Mouse (Mus musculus) embryo, embryonic 11 days (tissue): ENCODE data around the gene Rassf6.
"Not testable (repeated sequence)": the region's sequence is repeated elsewhere in the genome, so short reads cannot be mapped to it uniquely, and the experiment has no call there.

Experiments
- DNase-seq: peaks from one replicate; pipeline ENCODE4 v3.0.0-alpha.2; 2015

The Rassf6 gene

DNA sequence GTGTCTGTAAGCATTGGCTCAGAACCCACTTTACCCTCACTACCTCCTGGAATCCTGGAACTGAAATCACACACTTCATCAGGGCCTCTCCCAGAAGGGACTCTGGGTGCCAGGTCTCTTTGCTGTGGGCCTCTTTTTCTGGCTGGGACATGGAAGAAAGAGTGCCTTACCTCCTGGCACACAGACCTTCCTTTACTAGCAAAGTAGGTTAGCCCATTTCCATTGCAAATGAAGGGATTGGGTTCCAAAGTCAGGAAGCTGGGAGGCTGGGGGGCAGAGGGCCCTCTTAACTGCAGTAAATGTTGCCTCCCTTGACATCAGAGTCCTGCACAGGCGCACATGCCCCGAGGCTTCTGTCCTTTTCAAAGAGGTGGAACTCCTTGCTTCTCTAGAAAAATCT lies 17.2 kb downstream of the Rassf6 start:
- no peak for DNase-seq

DNA sequence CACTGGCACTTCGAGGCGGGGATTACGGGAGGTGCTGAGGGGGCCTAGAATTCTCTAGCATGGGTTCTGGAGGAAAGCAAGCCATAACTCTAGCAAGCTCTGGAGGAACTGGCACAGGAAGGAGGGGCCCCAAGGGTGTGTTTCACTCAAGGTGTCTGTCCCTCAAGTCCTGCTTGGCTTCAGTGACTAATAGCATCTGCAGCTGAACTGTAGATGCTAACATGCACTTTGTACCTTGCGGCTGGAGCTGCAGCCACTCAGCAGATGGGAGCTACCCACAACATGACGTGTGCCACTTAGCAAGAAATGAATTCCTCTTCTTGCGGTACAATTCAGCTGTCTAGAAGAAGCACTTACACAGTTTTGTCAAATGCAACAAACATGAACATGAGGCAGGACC lies 18.7 kb downstream of the Rassf6 start:
- DNase-seq = no peak

DNA sequence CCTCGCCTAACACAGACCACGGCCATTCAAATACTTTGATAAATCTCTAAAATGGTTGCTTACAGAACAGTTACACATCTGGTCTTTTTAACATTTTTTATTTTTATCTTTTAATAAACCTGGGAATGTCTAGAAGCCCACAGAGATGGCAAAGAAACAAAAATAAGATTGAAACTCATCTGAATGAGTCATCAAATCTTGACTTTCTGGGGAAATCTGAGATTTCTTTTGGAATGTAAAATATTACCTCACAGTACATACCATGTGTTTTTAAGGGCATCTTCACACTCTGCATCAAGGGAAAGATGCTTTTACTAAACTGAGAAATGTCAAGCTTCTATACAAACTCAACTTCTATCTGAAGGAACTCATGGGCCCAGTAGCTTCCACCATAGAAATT lies 19.1 kb downstream of the Rassf6 start:
- no peak for DNase-seq

DNA sequence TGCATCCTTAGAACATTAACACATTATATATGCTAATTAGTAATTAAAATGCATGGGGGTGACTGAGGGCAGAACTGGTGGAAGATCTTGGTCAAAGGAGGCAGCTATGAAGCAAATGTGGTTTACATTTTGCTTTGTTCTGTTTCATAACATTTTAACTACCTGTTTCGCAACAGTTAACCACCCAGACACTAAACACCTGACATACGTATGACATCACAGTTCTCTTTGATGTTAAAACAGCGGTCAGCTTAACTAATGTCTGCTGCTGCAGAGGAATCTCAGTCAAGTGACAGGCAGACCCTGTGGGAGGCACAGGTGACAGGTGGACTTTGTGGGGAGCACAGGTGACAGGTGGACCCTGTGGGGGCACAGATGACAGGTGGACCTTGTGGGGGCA lies 22.6 kb downstream of the Rassf6 start:
- no peak for DNase-seq

DNA sequence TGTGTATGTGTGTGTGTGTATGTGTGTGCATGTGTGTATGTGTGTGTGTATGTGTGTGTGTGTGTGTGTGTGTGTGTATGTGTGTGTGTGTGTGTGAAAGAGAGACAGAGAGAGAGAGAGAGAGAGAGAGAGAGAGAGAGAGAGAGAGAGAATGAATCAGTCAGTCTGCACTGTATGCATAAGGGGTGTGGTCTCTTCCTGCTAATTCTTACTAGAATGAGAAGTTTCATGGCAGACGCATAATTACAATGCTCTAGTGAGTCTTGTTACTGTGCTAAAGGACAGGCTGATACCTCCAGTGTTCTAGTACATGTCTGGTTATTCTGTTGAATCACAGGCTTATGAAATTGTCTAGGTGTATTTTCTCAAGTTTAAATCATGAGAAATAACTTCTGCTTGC lies 27.7 kb downstream of the Rassf6 start:
- not testable (repeated sequence) for DNase-seq

DNA sequence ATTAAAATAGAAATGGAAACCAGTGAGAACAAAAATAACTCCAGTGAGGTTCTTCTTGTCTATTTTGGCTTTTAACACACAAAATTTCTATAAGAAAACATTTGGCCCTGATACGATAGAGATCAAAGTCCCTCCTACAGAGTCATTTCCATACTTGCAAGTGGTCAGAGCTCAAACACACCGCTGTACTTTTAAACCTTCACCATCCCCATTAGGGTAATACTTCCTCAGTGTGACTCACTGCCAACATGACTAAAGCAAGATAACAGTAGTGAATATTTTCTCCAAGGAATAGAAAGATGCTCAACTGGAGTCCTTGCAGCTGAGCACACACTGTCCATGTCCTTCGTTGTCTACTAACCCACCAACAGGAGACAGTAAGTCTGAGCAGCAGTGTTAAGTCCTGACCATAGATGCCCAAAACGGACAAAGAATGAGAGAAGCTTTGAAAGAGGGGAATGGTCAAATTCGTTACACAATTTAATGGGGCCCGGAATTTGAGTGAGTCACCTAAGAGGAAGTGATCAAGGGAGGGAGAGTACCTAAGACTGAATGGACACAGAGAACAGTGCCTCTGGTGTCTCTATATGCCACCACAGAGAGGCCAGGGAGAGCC lies 28.4 kb downstream of the Rassf6 start:
- DNase-seq = no peak

DNA sequence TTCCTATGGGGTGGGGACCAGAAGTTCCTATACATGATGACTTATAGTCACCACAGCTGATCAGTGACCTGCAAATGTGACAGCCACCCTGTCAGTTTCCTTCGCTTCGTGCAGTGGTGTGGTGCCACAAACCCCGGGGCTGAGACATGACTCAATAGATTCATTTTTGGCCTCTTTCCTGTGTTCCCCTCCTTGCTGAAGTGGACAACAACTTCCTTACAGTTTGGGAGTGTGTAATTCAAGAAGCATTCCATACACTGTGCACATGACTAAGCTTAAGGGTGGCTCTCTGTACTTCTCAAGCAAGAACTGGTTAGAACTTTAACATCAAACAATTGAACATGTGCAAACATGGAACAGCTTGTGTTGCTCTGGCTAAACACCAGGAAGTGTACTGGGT lies 29.1 kb downstream of the Rassf6 start:
- DNase-seq = no peak

DNA sequence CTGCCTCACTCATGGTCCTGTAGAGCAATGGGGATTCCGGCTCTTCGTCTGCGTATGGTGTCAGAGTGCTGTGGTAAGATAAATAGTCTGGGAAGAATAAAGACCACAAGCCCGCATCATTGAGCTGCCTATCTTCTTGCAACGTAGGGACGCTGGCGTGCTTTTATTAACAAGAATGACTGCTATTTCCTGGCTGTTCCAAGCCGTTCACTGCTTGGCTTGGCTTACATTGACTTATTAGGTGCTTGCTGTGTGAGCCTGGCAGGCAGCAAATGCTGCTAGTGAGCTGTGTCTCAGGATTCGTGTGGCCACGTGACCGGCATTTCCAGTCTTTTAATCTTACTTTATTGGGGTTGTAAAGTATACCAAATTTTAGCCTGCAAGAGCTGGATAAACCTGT lies 31.6 kb downstream of the Rassf6 start:
- peak; percentile 25 for DNase-seq

DNA sequence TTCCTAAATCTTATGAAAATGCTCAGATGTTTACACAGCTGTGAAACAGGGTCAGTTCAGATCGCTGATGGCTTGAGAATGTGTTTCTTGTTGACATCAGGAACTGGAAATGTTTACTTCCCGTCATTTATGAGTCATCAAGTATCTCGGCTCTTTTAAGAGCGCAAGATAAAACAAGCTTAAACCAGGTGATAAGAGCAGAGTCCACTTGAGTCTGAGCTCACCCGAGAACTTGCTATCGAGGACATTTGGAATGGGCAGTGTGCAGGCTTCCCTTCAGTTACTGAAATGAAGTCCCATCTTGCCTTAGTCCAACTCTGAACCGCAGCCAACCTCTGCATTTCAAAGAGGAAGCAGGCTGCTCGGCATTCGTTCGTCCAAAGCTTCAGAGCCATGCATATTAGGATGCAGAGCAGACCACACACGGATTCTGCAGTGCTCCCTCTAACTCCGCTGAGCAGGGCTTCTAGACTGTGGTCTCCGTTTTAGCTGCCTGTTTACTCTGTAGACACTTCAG lies 37.0 kb downstream of the Rassf6 start:
- DNase-seq = no peak

DNA sequence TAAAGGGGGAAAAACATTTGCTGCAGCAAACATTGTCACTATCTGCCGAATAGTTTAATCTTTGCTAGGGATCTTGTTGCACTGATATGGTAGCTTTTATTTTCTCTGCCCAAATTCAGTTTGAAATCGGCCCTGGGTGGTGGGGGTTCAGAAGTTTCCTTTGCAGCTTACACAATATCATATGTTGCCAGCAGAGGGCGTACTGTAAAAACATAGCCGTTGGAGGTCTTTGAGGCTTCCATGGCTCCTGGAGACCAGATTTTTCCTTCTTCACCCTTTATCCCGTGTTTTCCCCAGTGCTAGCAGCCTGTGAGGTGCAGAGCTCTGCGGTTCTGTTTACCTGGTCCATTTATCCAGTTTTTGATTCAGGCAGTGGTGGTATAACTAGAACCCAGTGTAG lies 39.0 kb downstream of the Rassf6 start:
- DNase-seq = peak; percentile 79

DNA sequence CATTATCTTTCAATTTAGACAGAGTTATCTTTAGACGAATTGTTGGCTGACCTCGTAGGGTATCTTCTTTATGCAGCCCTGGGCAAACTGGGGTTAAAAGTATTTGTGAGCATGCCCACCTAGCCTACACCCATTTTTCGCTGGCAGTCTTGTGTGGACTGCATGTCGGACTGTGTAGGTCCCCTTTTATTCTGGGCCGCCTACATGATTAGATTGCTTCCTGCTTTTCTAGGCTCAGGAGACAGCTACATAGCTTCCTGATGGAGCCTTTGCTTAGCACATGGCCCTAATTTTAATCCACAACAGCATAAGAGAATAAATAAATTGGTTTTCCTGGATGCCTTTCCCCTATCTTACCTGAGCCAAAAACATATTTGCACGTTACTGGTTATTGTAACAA lies 44.3 kb downstream of the Rassf6 start:
- no peak for DNase-seq

DNA sequence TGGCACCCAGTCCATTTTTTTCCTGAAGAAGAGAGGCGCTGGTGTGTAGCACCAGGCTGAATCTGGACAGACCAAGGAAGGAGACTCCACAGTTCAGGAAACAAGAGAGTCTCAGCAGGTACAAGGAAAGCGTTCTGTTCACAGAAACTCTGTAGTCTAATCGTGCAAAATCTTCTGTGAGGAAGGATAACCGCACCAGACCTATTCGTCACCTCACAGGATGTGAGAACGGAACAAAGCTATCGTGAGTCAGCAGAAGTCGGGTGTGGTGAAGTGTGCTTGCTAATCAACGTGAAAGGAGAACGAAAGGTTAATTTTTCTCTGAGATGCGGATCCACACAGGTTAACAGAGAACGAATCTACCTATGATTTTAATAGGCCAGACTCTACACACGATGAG lies 45.5 kb downstream of the Rassf6 start:
- DNase-seq = no peak

DNA sequence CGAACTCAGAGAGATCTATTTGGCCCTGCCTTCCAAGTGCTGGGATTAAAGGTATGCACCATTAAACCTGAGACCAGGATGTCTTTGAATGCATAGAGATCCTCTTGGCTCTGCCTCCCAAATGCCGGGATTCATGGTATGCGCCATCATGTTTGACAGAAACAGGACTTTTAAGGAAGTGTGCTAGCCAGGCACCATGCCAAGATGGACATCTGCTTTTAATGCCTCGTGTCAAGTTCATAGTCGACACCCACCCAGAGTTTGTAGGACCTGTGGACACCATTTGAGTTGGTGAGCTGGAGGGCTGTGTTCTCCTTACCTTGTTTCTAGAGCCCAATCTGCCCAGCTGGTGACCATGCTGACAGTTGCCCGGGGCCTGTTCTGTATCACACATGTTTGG lies 48.5 kb downstream of the Rassf6 start:
- no peak for DNase-seq

DNA sequence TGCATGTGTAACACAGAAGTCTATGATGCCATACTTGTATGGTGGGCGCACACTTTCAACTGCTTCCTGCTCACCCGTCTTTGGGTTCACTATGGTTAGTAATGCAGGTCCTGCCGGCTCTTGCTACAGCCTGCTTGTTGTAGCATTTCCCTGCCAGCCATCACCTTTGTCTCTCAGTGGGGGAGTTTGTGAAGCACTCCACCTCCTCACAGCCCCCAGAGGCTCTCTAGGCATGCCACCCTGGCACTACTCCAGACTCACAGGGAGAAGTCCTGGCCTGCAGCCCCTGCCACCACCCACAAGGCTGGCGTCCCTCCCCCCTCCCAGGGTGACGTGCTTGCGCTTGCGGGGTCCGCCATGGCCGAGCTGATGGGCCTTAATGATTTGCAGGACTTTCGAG lies 49.8 kb downstream of the Rassf6 start:
- DNase-seq = no peak

DNA sequence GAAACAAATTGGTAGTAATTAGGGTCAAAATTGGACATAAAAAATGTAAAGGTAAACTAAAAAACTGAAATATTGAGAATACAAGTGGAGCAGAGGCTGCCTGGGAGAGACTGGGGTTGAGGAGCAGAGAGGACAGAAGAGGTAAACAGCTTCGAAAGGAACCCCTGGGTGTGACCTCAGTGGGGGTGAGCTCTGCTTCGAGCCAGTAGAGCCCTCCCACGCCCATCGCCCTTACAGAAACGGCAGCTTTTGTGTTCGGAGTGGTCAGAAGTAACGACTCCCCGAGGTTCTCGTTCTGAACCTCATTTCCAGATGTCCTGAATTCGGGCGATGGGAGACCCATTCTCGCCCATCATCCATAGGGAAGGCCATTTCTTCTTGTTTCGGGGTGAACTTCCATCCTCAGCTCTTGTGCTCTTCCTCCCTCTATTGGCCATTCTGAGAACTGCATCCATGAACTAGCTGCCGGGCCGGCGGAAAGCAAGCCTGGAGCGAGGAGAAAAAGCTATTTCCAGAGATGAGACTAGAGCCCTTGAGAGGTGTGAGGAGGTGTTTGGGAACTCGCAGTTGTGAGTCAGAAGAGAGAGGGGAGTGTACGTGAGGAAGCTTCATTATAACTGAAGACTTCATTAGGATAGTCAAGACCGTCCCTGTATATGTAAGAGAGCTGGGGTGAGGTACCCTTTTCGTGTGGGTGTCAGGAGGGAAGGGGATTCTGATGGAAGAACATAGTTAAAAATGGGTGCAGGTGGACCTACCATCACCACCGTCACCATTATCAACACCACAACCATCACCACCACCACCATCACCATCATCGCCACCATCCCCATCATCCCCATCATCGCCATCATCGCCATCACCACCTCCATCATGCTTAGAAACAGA lies 51.5 kb downstream of the Rassf6 start:
- peak; percentile 83 for DNase-seq

DNA sequence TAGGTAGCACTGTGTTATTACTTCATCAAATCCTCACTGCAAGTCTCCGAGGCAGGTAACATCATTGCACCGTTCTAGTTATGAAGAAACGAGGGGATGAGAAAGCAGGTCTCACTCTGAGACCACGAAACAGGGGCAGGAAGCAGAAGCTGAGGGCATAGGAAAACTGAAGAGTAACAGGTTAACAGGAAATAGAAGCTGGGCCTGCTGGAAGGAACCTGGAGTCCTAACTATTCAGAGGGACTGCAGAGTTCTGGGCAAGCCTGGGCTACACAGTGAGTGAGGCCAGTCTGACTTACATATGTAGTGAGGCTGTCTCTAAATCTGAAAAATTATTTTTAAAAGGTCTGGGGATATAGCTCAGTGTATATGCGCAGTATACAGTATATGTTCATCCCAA lies 52.4 kb downstream of the Rassf6 start:
- DNase-seq = no peak

DNA sequence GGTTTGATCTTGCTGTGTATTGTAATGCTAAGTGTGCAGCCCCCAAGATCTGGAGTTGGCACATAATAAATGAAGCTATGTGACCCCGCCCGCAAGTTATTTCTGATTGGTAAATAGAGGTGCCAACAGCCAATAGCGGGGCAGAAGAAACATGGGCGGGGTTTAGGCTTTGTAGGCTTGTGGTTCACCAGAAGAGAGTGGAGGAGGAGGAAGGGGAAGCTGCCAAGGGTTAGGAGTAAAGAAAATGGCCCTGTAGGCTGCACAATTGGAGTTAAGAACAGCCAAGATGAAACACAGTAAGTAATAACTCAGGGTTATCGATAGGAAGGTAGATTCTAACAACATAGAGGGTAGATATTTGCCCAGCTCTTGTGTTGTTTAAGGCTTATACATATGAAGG lies 53.9 kb downstream of the Rassf6 start:
- DNase-seq = no peak

DNA sequence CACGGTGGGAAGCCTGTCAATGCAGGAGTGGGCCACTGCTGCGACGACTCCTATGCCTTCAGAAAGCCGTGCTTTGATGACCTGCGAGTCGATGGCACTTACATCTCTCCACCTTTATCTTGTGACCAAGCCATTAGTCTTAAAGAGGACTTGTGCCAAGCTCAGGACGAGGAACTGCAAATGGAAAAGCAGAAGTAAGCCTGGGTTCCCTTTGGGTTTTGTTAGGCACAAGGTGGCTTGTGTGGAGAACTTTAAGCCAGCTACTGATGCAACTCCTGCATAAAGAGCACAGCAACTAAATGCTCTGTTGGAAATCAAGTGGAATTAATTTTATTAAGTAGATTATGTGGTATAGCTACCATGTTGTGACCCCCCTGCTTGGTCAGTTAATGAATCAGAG lies 55.7 kb downstream of the Rassf6 start:
- DNase-seq = no peak

DNA sequence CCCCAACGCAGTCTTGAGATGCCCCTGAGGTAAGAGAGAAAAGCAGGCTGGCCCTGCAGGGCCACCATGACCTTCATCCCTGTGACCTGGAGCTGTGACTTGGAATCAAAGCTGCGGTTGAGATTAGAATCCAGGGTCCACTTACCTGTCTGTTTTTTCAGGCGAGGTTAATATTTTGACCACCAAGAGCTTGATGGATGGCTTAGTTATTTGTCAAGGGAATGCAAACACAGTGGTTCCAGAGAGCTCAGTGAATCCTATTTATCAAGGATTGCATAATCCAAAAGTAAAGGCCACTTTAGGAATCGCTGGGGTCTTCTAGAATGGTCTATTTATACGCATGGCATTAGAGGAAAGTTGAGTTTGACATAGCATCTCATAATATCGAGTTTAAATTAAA lies 58.3 kb downstream of the Rassf6 start:
- DNase-seq = no peak

DNA sequence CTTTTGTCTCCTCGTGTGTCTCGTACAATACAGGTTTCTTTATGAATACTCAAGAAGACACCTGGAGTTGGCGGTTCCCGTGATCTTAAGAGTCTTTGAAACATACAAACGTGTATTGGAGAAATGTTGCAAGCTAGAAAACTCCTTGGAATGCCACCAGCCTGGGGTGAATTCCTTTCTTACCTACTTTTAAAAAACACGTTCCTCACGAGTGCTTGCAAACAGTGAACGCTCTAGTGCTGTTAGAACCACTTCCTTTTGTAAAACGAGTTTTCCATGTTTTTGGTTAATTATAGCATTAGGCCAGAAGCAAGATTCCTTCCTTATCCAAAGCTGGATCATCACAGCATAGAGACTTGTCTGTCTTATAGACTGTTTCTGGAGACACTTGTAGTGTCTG lies 60.9 kb downstream of the Rassf6 start:
- DNase-seq = no peak

DNA sequence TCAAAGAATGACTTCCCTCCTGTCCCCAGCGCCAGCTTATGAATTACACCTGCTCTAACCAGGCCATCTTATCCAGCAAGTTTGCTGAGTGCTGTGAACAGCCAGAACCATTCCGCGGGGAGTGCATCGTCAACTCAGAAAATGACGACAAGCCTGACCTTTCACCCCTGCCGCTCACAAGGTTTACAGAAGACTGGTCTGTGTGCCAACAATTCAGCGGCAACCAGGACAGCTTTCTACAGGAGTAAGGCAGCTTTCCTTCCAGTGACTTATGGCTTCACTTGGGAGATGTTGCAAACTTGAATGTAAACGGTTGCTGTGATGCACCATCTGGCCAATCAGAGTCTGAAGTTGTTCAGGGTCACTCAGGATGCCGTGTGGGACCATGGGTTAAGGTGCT lies 62.7 kb downstream of the Rassf6 start:
- no peak for DNase-seq

DNA sequence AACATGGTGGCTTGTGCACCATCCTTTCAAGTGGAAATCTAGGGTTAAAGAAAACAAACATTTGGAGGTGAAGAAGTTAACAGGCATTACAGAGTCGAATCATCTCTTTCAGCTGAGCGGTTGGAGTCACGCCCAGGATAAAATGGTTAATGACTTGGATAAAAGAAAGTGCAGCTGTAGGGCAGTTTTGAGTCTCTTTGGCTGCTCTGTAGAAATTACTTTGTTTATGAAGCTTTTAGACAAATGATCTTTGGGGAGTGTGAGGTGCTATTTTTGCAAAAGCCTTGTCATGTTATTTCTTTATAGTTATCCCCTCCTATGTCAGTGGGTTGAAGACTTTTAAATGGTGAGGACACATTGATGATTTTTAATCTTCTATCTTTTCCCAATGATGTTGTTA lies 69.2 kb downstream of the Rassf6 start:
- DNase-seq = no peak

DNA sequence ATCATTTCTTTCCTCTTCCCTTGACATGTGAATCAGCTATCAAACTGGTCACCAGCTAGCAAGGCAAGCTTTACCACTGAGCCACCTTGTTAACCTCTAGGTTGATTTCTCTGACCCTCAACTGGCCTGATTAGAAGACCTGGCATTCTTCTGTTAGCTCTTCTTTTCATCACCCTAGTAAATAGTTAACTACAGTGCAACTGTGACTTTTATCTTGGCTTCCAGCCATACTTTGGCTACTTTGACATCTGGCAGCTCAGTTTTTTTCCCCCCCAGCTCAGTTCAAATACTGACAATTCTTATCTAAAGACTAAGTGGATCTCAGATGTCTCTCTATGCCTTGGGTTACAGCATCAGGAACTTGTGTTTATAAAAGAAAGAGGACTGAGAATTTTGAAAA lies 72.1 kb downstream of the Rassf6 start:
- no peak for DNase-seq

DNA sequence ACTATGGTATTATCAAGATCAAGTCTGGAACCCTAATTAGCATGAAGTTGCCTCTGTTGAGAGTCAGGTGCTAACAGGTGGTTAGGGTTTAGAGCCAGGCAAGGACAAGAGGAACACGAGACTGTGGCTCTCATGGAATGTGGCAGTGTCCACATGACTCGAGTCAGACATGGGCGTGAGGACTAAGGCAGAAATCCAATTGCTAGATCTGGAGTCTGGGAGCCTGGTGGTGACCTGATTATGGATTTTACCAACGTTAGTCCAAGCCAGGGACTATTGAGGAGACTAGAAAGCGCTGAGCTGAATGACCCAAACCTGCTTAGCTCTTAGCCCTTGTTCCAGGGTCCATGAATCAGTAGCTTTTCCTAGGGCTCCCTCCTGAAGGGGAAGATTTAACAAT lies 72.7 kb downstream of the Rassf6 start:
- no peak for DNase-seq

DNA sequence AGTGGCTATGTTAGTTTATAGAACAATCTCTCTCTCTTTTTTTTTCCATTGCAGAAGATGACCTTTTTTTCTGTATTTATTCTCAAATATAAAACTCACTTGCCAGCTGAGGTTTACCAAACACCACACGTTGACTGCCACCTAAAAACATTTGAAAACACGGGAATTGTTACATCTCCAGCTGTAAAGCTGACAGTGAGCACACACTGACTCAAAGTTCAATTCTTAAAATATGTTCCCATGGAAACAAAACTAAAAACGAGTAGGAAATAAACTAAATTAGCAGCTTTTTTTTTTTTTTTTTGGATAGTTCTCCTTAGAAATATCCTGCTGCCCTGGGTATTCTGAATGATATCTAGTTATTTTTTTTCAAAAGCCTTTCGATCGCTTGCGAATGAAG lies 75.3 kb downstream of the Rassf6 start:
- DNase-seq = no peak
